Mouse (Mus musculus) midbrain, embryonic 11.5 days (tissue): ENCODE data around the gene Pah. TPM values are rescaled to one million over a fixed set of nuclear protein-coding genes. Genes with fewer than 3 reads are reported as not detected.
A peak's percentile ranks its signal among the peaks of the same experiment; 100 is the strongest.

Source experiments
- ATAC-seq: fragments of 200-750 bp; cut with Nextera tagmentation; 2 replicates; pipeline ENCODE4 v1.8.0; 2017; ENCODE audit warnings: moderate TSS enrichment, moderate library complexity; ENCODE audit not compliant: low FRiP score
- DNase-seq: peaks from one replicate; pipeline ENCODE4 v3.0.0; 2015; ENCODE audit warnings: low spot score; ENCODE audit errors: missing footprints
- H3K27ac ChIP-seq: fragments of 300-500 bp; sonication (generic); 2 replicates; pipeline ENCODE4 v1.5.1; 2014; ENCODE audit warnings: low read depth, low read length
- H3K27me3 ChIP-seq: fragments of 300-500 bp; sonication (generic); 2 replicates; pipeline ENCODE4 v1.6.1; 2014; ENCODE audit warnings: mild to moderate bottlenecking, low read length, moderate library complexity, mixed read lengths; ENCODE audit not compliant: control insufficient read depth, insufficient read depth
- H3K36me3 ChIP-seq: fragments of 300-500 bp; sonication (generic); 2 replicates; pipeline ENCODE4 v1.6.1; 2014; ENCODE audit warnings: mild to moderate bottlenecking, low read length, moderate library complexity, mixed read lengths; ENCODE audit not compliant: control insufficient read depth, insufficient read depth
- H3K4me1 ChIP-seq: fragments of 300-500 bp; sonication (generic); 2 replicates; pipeline ENCODE4 v1.6.1; 2014; ENCODE audit warnings: low read length; ENCODE audit not compliant: control insufficient read depth, insufficient read depth
- H3K4me2 ChIP-seq: fragments of 300-500 bp; sonication (generic); 2 replicates; pipeline ENCODE4 v1.6.1; 2014; ENCODE audit warnings: mild to moderate bottlenecking, moderate library complexity
- H3K4me3 ChIP-seq: fragments of 300-500 bp; sonication (generic); 2 replicates; pipeline ENCODE4 v1.5.1; 2014; ENCODE audit warnings: low read depth, low read length
- H3K9ac ChIP-seq: fragments of 300-500 bp; sonication (generic); 2 replicates; pipeline ENCODE4 v1.6.1; 2014; ENCODE audit warnings: low read length
- H3K9me3 ChIP-seq: fragments of 300-500 bp; sonication (generic); 2 replicates; pipeline ENCODE4 v1.6.1; 2016; ENCODE audit warnings: low read length; ENCODE audit not compliant: control insufficient read depth
- WGBS: fragments of 180-500 bp; shearing (Covaris S2); extraction: QIAGEN DNeasy Blood & Tissue Kit; methylation state at CpG from one replicate; pipeline ENCODE4 v1.1.7; 2014; 5-methylcytosine and 5-hydroxymethylcytosine counted together
- polyA plus RNA-seq: library from polyadenylated mRNA; unstranded; fragments of >200 nt; fragmentation: Nextera tagmentation; extraction: Ambion mirVana; gene quantifications from 2 replicates; pipeline ENCODE4 v1.2.1, GENCODE M21; 2014

Pah gene
- polyA plus RNA-seq, 1 experiment from 2014 or later: 0.15 TPM

- no peaks in the 10 kb centered on the region; the same call in 1 of the 2 replicates for H3K4me1 ChIP-seq
- no peak overlapping the region for H3K27ac ChIP-seq
- ATAC-seq (no peak), DNase-seq (no peak)
- WGBS: 66% methylated on average over 2 of the region's 2 CpGs
- no peak overlapping the region for H3K9ac ChIP-seq
- H3K9me3 ChIP-seq: no peaks in the 10 kb centered on the region
- H3K36me3 ChIP-seq: no peaks in the 10 kb centered on the region
- H3K27me3 ChIP-seq: no peaks in the 10 kb centered on the region
- no peak overlapping the region for H3K4me2 ChIP-seq
- no peak overlapping the region for H3K4me3 ChIP-seq
Observed at GRCm38 (mm10) chr10:87593916-87594315, 72.3 kb downstream of the Pah start.

- Histone ChIP-seq H3K9ac (no peak overlapping the region), H3K27me3 (no peaks in the 10 kb centered on the region), H3K4me1 (no peaks in the 10 kb centered on the region; the same call in 1 of the 2 replicates), H3K4me3 (no peak overlapping the region), H3K4me2 (no peak overlapping the region), H3K27ac (no peak overlapping the region), H3K36me3 (no peaks in the 10 kb centered on the region), H3K9me3 (no peaks in the 10 kb centered on the region)
- DNase-seq: peak; percentile 87
- ATAC-seq: no peak
- 45% methylated on average over 5 of the region's 5 CpGs for WGBS
Observed at GRCm38 (mm10) chr10:87596361-87597074, 74.9 kb downstream of the Pah start.

GRCm38 (mm10) chr10:87597075-87597677, 75.6 kb downstream of the Pah start:
- Histone ChIP-seq H3K9ac (no peak overlapping the region), H3K4me1 (no peaks in the 10 kb centered on the region; the same call in 1 of the 2 replicates), H3K9me3 (no peaks in the 10 kb centered on the region), H3K27me3 (no peaks in the 10 kb centered on the region), H3K27ac (no peak overlapping the region), H3K4me2 (no peak overlapping the region), H3K36me3 (no peaks in the 10 kb centered on the region), H3K4me3 (no peak overlapping the region)
- no peak for DNase-seq
- 0 out of 2 replicates have a peak, but pooled peaks have one; percentile 33 for ATAC-seq
- WGBS: 67% methylated on average over 9 of the region's 9 CpGs

GRCm38 (mm10) chr10:87602151-87602550, 80.6 kb downstream of the Pah start:
- ATAC-seq: no peak
- Histone ChIP-seq H3K4me2 (no peak overlapping the region), H3K9me3 (no peaks in the 10 kb centered on the region), H3K9ac (no peak overlapping the region), H3K27me3 (no peaks in the 10 kb centered on the region), H3K36me3 (no peaks in the 10 kb centered on the region), H3K4me1 (no peaks in the 10 kb centered on the region; the same call in 1 of the 2 replicates), H3K4me3 (no peak overlapping the region), H3K27ac (no peak overlapping the region)
- DNase-seq: no peak
- WGBS: 82% methylated on average over 1 of the region's 1 CpGs

- Histone ChIP-seq H3K4me2 (no peak overlapping the region), H3K4me1 (no peaks in the 10 kb centered on the region), H3K27me3 (no peaks in the 10 kb centered on the region), H3K9ac (no peak overlapping the region), H3K27ac (no peak overlapping the region), H3K4me3 (no peak overlapping the region), H3K9me3 (no peaks in the 10 kb centered on the region), H3K36me3 (no peaks in the 10 kb centered on the region)
- WGBS: 89% methylated on average over 1 of the region's 1 CpGs
- ATAC-seq (no peak), DNase-seq (no peak)
Observed at GRCm38 (mm10) chr10:87625196-87625595, 103.6 kb downstream of the Pah start.

Other genes starting within 250 kb of the Pah start
- 94.5 and 95.2 TPM in 2 replicates for gene Ascl1, start 28.1 kb upstream of the Pah start, polyA plus RNA-seq